Mouse (Mus musculus) spleen, adult 2 months (tissue): ENCODE data around the gene Tex29. TPM values are rescaled to one million over a fixed set of nuclear protein-coding genes. Genes with fewer than 3 reads are reported as not detected.

Experiments used
- DNase-seq, 2 experiments: peaks; one replicate each; pipeline versions ENCODE4 v3.0.0 to v3.0.0-alpha.2; 2012 to 2021; ENCODE audit warnings: low spot score in 2 of 2, low read depth in 1 of 2
- H3K27ac ChIP-seq: fragments of 200-500 bp; 2 replicates; pipeline ENCODE4 v1.5.1; 2012; ENCODE audit warnings: low read length, inconsistent platforms; ENCODE audit not compliant: insufficient read depth
- H3K27me3 ChIP-seq: fragments of 200-500 bp; 2 replicates; pipeline ENCODE4 v1.6.1; 2012; ENCODE audit warnings: mild to moderate bottlenecking, moderate library complexity, low read length, inconsistent platforms; ENCODE audit not compliant: control insufficient read depth, insufficient read depth
- H3K36me3 ChIP-seq: fragments of 200-500 bp; 2 replicates; pipeline ENCODE4 v1.6.1; 2012; ENCODE audit warnings: mild to moderate bottlenecking, low read length, inconsistent platforms; ENCODE audit not compliant: control insufficient read depth, insufficient read depth
- H3K4me1 ChIP-seq: fragments of 200-500 bp; 2 replicates; pipeline ENCODE4 v1.6.1; 2011; ENCODE audit warnings: inconsistent platforms; ENCODE audit not compliant: control insufficient read depth, insufficient read depth, insufficient read length
- H3K4me3 ChIP-seq: fragments of 200-500 bp; 2 replicates; pipeline ENCODE4 v1.5.1; 2011; ENCODE audit warnings: mild to moderate bottlenecking, inconsistent platforms; ENCODE audit not compliant: insufficient read depth, insufficient read length; ENCODE audit errors: extremely low read depth
- CTCF ChIP-seq: fragments of 200-500 bp; IDR thresholded peaks from 2 replicates; pipeline ENCODE4 v1.5.1; 2011; ENCODE audit warnings: mild to moderate bottlenecking, inconsistent platforms; ENCODE audit not compliant: insufficient read depth, insufficient read length, insufficient replicate concordance; ENCODE audit errors: extremely low read depth
- POLR2A ChIP-seq: fragments of 200-500 bp; IDR thresholded peaks from 2 replicates; pipeline ENCODE4 v1.6.1; 2011; ENCODE audit warnings: low read depth, low read length, inconsistent platforms
- WGBS: fragments of 180-500 bp; shearing (Covaris S2); methylation state at CpG from one replicate; pipeline ENCODE4 v1.1.7; 2018; 5-methylcytosine and 5-hydroxymethylcytosine counted together
- polyA plus RNA-seq: library from polyadenylated mRNA; depleted of rRNA; stranded (reverse); fragments of >200 nt; gene quantifications from 2 replicates; pipeline ENCODE4 v1.2.3, GENCODE M21; 2012; rRNA removed

Gene Tex29
- polyA plus RNA-seq, result not detected in 2 replicates

- H3K4me1 ChIP-seq, result no peaks in the 10 kb centered on the region
- WGBS, result 88% methylated on average over 5 of the region's 5 CpGs
- no peak within 1 kb of the TSS for H3K27ac ChIP-seq
- DNase-seq, result no peak
- no peaks in the 10 kb centered on the region for H3K27me3 ChIP-seq
- TF ChIP-seq POLR2A (no peak), CTCF (no peak)
- no peak within 1 kb of the TSS for H3K4me3 ChIP-seq
- no peaks in the 10 kb centered on the region; the same call in 1 of the 2 replicates for H3K36me3 ChIP-seq
These were observed at the start of gene Tex29 for GRCm38 (mm10) chr8:11840174-11840573. Tex29 (plus strand) TSS chr8:11840474.

DNA sequence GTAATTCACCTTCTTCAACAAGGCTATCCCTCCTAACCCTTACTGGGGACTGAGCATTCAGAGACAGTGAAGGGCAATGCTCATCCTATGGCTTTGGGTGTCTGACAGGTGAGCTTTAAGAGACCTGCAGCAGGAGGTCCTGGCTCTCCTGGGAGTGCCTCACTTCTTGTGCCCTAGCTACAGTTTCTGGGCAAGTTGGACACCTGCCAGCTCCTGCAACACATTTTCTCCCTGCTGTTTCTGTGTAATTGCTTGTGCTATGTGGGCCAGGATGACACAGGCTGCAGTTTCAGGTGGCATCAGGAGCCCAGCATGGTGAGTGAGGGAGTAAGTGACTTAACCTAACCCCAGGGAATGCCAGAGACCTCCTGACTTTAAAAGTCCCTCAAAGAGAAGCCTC, 45.3 kb upstream of the Tex29 start:
- Histone ChIP-seq H3K4me3 (no peak overlapping the region), H3K36me3 (peaks cover 16% of the 10 kb centered on the region), H3K27ac (no peak overlapping the region), H3K27me3 (no peaks in the 10 kb centered on the region), H3K4me1 (0 out of 2 replicates have a peak, but pooled peaks cover 3% of the 10 kb centered on the region)
- TF ChIP-seq CTCF (no peak), POLR2A (no peak)
- DNase-seq, result no peak

DNA sequence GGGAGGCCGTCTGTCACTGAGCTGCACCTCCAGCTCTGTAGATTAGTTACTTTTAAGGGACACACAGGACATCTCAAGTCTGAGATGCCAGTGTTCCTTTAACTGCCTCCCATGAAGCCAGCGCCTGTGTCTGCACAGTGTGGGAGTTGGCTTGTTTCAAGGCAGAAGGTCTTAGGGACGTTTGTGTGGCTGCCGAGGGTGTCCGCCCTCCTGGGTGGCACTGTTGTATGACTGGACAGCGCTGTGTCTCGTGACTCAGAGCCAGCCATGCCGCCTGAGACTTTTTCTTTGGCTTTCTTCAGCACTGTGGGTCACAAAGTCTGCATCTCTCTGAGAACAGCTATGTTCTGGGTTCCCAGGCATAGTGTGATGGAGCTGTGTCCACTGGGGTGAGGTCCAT, 43.1 kb upstream of the Tex29 start:
- H3K36me3 ChIP-seq, result peaks cover 19% of the 10 kb centered on the region
- H3K4me1 ChIP-seq, result 0 out of 2 replicates have a peak, but pooled peaks cover 3% of the 10 kb centered on the region
- no peak for DNase-seq
- no peak overlapping the region for H3K27ac ChIP-seq
- WGBS, result 94% methylated on average over 8 of the region's 8 CpGs
- H3K27me3 ChIP-seq, result no peaks in the 10 kb centered on the region
- H3K4me3 ChIP-seq, result no peak overlapping the region
- TF ChIP-seq CTCF (no peak), POLR2A (no peak)

DNA sequence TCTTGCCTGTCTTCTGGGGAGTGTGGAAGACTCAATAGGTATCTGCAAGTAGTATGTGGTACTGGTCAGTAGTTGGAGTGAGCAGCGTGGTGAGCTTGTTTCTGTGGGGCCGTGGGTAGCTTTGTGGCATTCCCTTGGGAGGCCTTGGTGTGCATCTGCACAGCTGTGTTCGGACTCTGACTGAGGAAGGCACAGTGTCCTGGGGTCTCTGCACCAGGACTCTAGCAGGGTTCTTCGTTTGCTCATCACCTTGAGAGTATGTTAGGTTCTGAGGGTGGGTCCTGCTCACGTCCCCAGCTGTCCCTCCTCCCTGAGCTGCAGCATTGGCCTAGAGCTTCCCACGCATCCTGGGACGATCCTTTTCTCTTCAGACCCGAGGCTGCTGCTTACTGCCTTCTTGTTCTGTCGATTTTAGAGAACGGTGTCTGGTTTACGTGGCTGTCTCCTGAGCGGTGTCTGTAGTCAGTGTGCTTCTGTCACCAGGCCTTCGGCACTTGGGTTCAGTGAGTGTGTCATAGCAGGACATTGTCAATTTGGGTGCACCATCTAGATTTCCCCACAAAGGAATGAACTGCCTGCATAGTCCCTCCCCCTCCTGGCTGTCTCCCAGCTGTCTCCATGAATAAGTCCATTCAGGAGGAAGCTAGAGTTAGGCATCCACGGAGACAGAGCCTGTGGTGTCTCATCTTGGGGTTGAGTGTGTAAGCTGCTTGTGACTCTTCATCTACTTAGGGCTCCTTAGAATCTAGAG, 42.4 kb upstream of the Tex29 start:
- no peak for DNase-seq
- WGBS, result 88% methylated on average over 14 of the region's 14 CpGs
- Histone ChIP-seq H3K27ac (no peak overlapping the region), H3K27me3 (no peaks in the 10 kb centered on the region), H3K36me3 (peaks cover 18% of the 10 kb centered on the region), H3K4me3 (no peak overlapping the region), H3K4me1 (0 out of 2 replicates have a peak, but pooled peaks cover 3% of the 10 kb centered on the region)
- TF ChIP-seq CTCF (no peak), POLR2A (no peak)

- H3K27ac ChIP-seq, result no peak overlapping the region
- no peak for TF ChIP-seq POLR2A
- TF ChIP-seq CTCF, result no peak
- H3K4me3 ChIP-seq, result no peak overlapping the region
- H3K27me3 ChIP-seq, result no peaks in the 10 kb centered on the region
- 97% methylated on average over 4 of the region's 4 CpGs for WGBS
- DNase-seq, result no peak
- H3K4me1 ChIP-seq, result 0 out of 2 replicates have a peak, but pooled peaks cover 3% of the 10 kb centered on the region
- peaks cover 14% of the 10 kb centered on the region for H3K36me3 ChIP-seq
These were observed 41.8 kb upstream of the Tex29 start for GRCm38 (mm10) chr8:11798480-11798867.

GRCm38 (mm10) chr8:11799098-11799497, 41.2 kb upstream of the Tex29 start:
- no peaks in the 10 kb centered on the region for H3K27me3 ChIP-seq
- no peak for DNase-seq
- H3K36me3 ChIP-seq, result peaks cover 14% of the 10 kb centered on the region
- H3K4me3 ChIP-seq, result no peak overlapping the region
- H3K4me1 ChIP-seq, result 0 out of 2 replicates have a peak, but pooled peaks cover 3% of the 10 kb centered on the region
- TF ChIP-seq CTCF (no peak), POLR2A (no peak)
- H3K27ac ChIP-seq, result no peak overlapping the region
- WGBS, result 93% methylated on average over 3 of the region's 3 CpGs

DNA sequence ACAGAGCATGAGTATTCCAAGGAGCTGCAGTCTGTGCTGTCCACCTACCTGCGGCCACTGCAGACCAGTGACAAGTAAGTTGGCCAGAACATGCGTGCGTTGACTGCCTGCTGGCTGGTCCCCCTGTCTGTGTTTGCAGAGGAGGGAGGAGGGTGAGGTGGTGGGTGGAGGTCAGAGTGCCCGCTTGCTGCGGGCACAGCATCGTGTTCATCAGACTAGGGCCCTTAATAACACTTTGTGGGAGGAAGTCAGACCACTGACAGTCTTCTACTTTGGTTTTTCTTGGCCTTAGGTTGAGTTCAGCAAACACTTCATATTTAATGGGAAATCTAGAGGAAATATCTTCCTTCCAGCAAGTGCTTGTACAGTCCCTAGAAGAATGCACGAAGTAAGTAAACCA, 39.8 kb upstream of the Tex29 start:
- no peaks in the 10 kb centered on the region for H3K27me3 ChIP-seq
- no peak for TF ChIP-seq POLR2A
- no peak for TF ChIP-seq CTCF
- DNase-seq, result no peak
- H3K27ac ChIP-seq, result no peak overlapping the region
- 88% methylated on average over 7 of the region's 7 CpGs for WGBS
- H3K36me3 ChIP-seq, result peaks cover 15% of the 10 kb centered on the region
- H3K4me3 ChIP-seq, result no peak overlapping the region
- 0 out of 2 replicates have a peak, but pooled peaks cover 3% of the 10 kb centered on the region for H3K4me1 ChIP-seq
